Mouse (Mus musculus): ENCODE data around the gene Dspp.

DNA sequence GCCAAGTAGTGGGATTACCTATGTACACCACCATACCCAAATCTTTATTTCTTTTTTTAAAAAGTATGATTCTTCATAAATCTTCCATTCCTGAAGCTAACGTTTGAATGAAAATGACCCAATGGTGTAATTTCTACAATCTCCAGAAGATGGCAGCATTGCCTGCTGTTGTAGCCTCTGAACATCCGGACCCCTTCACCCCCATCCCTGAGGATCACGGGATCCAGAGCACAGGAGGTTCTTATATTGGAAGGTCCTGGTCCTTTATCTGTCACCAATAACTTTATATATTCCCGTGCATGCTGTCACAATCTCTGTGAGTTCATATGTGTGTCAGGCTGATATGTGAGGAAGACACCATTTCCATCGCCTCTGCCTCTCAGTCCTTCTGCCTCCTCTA lies 48.4 kb downstream of the Dspp start:
- no peak for TF ChIP-seq GATA1 (IDR thresholded peaks at IDR 0.05; ENCODE audit: borderline replicate concordance, low read length)
- TF ChIP-seq FLI1 (IDR thresholded peaks at IDR 0.05; ENCODE audit: low read length): no peak
